Mouse (Mus musculus) liver, postnatal 0 days (tissue): Measurements from ENCODE around the gene Wipf1. TPM values are rescaled to one million over a fixed set of nuclear protein-coding genes. Genes with fewer than 3 reads are reported as not detected.

Source experiments
- ATAC-seq: fragments of 200-750 bp; cut with Nextera tagmentation; 2 replicates; pipeline ENCODE4 v1.8.0; 2017; ENCODE audit warnings: mild to moderate bottlenecking, moderate library complexity
- DNase-seq: peaks from one replicate; pipeline ENCODE4 v3.0.0-alpha.2; 2016
- H3K27ac ChIP-seq: fragments of 300-500 bp; sonication (generic); 2 replicates; pipeline ENCODE4 v1.5.1; 2014; ENCODE audit warnings: antibody characterized with exemption, moderate library complexity, mild to moderate bottlenecking, low read depth
- H3K27me3 ChIP-seq: fragments of 300-500 bp; sonication (generic); 2 replicates; pipeline ENCODE4 v1.6.1; 2014; ENCODE audit warnings: low read length, control low read depth, mixed read lengths; ENCODE audit not compliant: insufficient read depth
- H3K36me3 ChIP-seq: fragments of 300-500 bp; sonication (generic); replicated peaks from 2 replicates; pipeline ENCODE4 v1.6.1; 2014; ENCODE audit warnings: mild to moderate bottlenecking, control low read depth, low read length, moderate library complexity, mixed read lengths; ENCODE audit not compliant: insufficient read depth
- H3K4me1 ChIP-seq: fragments of 300-500 bp; sonication (generic); 2 replicates; pipeline ENCODE4 v1.6.1; 2014; ENCODE audit warnings: antibody characterized with exemption, mild to moderate bottlenecking, control low read depth; ENCODE audit not compliant: insufficient read depth
- H3K4me2 ChIP-seq: fragments of 300-500 bp; sonication (generic); 2 replicates; pipeline ENCODE4 v1.6.1; 2014; ENCODE audit warnings: low read depth, mild to moderate bottlenecking, low read length, moderate library complexity, mixed read lengths
- H3K4me3 ChIP-seq: fragments of 300-500 bp; sonication (generic); 2 replicates; pipeline ENCODE4 v1.5.1; 2014; ENCODE audit warnings: low read depth, low read length
- H3K9ac ChIP-seq: fragments of 300-500 bp; sonication (generic); replicated peaks from 2 replicates; pipeline ENCODE4 v1.6.1; 2014; ENCODE audit warnings: mild to moderate bottlenecking, moderate library complexity
- H3K9me3 ChIP-seq: fragments of 300-500 bp; sonication (generic); 2 replicates; pipeline ENCODE4 v1.6.1; 2016; ENCODE audit warnings: mild to moderate bottlenecking, control low read depth, low read length, mixed read lengths
- CTCF ChIP-seq: sonication (generic); IDR thresholded peaks from 2 replicates; pipeline ENCODE4 v1.5.1; 2016; ENCODE audit warnings: antibody characterized with exemption, low read depth
- EP300 ChIP-seq: IDR thresholded peaks from 2 replicates; pipeline ENCODE4 v1.6.1; 2016; ENCODE audit warnings: antibody characterized with exemption, low read depth, mild to moderate bottlenecking
- WGBS: fragments of 180-500 bp; shearing (Covaris S2); extraction: QIAGEN DNeasy Blood & Tissue Kit; methylation state at CpG from one replicate; pipeline ENCODE4 v1.1.7; 2014; ENCODE audit not compliant: insufficient replicate concordance; 5-methylcytosine and 5-hydroxymethylcytosine counted together
- polyA plus RNA-seq: library from polyadenylated mRNA; unstranded; fragments of >200 nt; fragmentation: Nextera tagmentation; extraction: Ambion mirVana; gene quantifications from 2 replicates; pipeline ENCODE4 v1.2.1, GENCODE M21; 2015

Gene Wipf1
- polyA plus RNA-seq, 1 experiment from 2014 or later = 4.3 TPM

- DNase-seq (no peak), ATAC-seq (peak; percentile 47; the same call in 1 of the 2 replicates)
- H3K4me1 ChIP-seq = peaks cover 14% of the 10 kb centered on the region; the same call in 1 of the 2 replicates
- no peaks in the 10 kb centered on the region for H3K27me3 ChIP-seq
- H3K9me3 ChIP-seq = no peaks in the 10 kb centered on the region
- H3K9ac ChIP-seq = no peak overlapping the region
- H3K4me3 ChIP-seq = no peak overlapping the region
- H3K36me3 ChIP-seq = no peaks in the 10 kb centered on the region
- peak overlapping the region; percentile 31; the same call in 1 of the 2 replicates for H3K27ac ChIP-seq
- 67% methylated on average over 12 of the region's 12 CpGs for WGBS
- H3K4me2 ChIP-seq = no peak overlapping the region
- TF ChIP-seq CTCF (no peak), EP300 (no peak)
These were observed 66.7 kb downstream of the Wipf1 start for GRCm38 (mm10) chr2:73462757-73463339.

- DNase-seq (no peak), ATAC-seq (no peak)
- Histone ChIP-seq H3K9ac (no peak overlapping the region), H3K9me3 (no peaks in the 10 kb centered on the region), H3K36me3 (no peaks in the 10 kb centered on the region), H3K27ac (peak overlapping the region; percentile 31; the same call in 1 of the 2 replicates), H3K27me3 (no peaks in the 10 kb centered on the region), H3K4me2 (no peak overlapping the region), H3K4me3 (no peak overlapping the region), H3K4me1 (peaks cover 14% of the 10 kb centered on the region; the same call in 1 of the 2 replicates)
- 45% methylated on average over 2 of the region's 2 CpGs for whole genome bisulfite sequencing
- TF ChIP-seq EP300 = no peak
- no peak for TF ChIP-seq CTCF
These were observed 67.3 kb downstream of the Wipf1 start for GRCm38 (mm10) chr2:73462265-73462664.

GRCm38 (mm10) chr2:73460168-73460567 lies 69.4 kb downstream of the Wipf1 start:
- peaks cover 18% of the 10 kb centered on the region; the same call in 1 of the 2 replicates for H3K4me1 ChIP-seq

GRCm38 (mm10) chr2:73459607-73460153 lies 69.9 kb downstream of the Wipf1 start:
- H3K9ac ChIP-seq = no peak overlapping the region
- no peak overlapping the region for H3K4me3 ChIP-seq
- ATAC-seq (no peak), DNase-seq (no peak)
- H3K4me1 ChIP-seq = peaks cover 18% of the 10 kb centered on the region; the same call in 1 of the 2 replicates
- H3K9me3 ChIP-seq = no peaks in the 10 kb centered on the region
- no peak overlapping the region for H3K4me2 ChIP-seq
- TF ChIP-seq CTCF (no peak), EP300 (no peak)
- WGBS = 53% methylated on average over 4 of the region's 4 CpGs
- no peaks in the 10 kb centered on the region for H3K27me3 ChIP-seq
- no peaks in the 10 kb centered on the region for H3K36me3 ChIP-seq
- 0 out of 2 replicates have a peak overlapping the region, but pooled peaks have one; percentile 12 for H3K27ac ChIP-seq

More at GRCm38 (mm10) chr2:73460168-73460567, 69.4 kb downstream of the Wipf1 start:
- Histone ChIP-seq H3K27me3 (no peaks in the 10 kb centered on the region), H3K27ac (0 out of 2 replicates have a peak overlapping the region, but pooled peaks have one; percentile 12), H3K4me2 (no peak overlapping the region), H3K9ac (no peak overlapping the region), H3K36me3 (no peaks in the 10 kb centered on the region), H3K9me3 (no peaks in the 10 kb centered on the region), H3K4me3 (no peak overlapping the region)
- ATAC-seq = no peak
- WGBS = 55% methylated on average over 3 of the region's 3 CpGs
- TF ChIP-seq EP300 (no peak), CTCF (no peak)
- DNase-seq = no peak

GRCm38 (mm10) chr2:73456886-73457285 lies 72.6 kb downstream of the Wipf1 start:
- no peak overlapping the region for H3K4me3 ChIP-seq
- H3K9ac ChIP-seq = no peak overlapping the region
- H3K4me2 ChIP-seq = no peak overlapping the region
- no peaks in the 10 kb centered on the region for H3K27me3 ChIP-seq
- H3K9me3 ChIP-seq = no peaks in the 10 kb centered on the region
- no peak for DNase-seq
- H3K4me1 ChIP-seq = peaks cover 31% of the 10 kb centered on the region
- no peaks in the 10 kb centered on the region; the same call in 1 of the 2 replicates for H3K36me3 ChIP-seq
- no peak overlapping the region for H3K27ac ChIP-seq
- ATAC-seq = no peak
- TF ChIP-seq CTCF (no peak), EP300 (no peak)
- WGBS = 80% methylated on average over 6 of the region's 6 CpGs

- Histone ChIP-seq H3K9me3 (no peaks in the 10 kb centered on the region), H3K4me2 (no peak overlapping the region), H3K27me3 (no peaks in the 10 kb centered on the region), H3K36me3 (no peaks in the 10 kb centered on the region; the same call in 1 of the 2 replicates), H3K9ac (no peak overlapping the region), H3K4me1 (peaks cover 31% of the 10 kb centered on the region), H3K27ac (0 out of 2 replicates have a peak overlapping the region, but pooled peaks have one; percentile 44), H3K4me3 (no peak overlapping the region)
- no peak for ATAC-seq
- WGBS = 83% methylated on average over 3 of the region's 3 CpGs
- DNase-seq = no peak
- no peak for TF ChIP-seq EP300
- no peak for TF ChIP-seq CTCF
These were observed 73.4 kb downstream of the Wipf1 start for GRCm38 (mm10) chr2:73456154-73456553.
